Mouse (Mus musculus): Measurements from ENCODE around the gene Synj2.

- no peak for TF ChIP-seq CTCF (IDR thresholded peaks at IDR 0.05; ENCODE audit: insufficient read depth, low read depth, low read length)
- TF ChIP-seq POLR2A (IDR thresholded peaks at IDR 0.05; ENCODE audit: insufficient read depth, low read depth, low read length) = no peak
Measured at GRCm38 (mm10) chr17:6052801-6053200, 111.7 kb downstream of the Synj2 start.

All from olfactory bulb, adult 2 months (tissue).